In the genomic region with DNA sequence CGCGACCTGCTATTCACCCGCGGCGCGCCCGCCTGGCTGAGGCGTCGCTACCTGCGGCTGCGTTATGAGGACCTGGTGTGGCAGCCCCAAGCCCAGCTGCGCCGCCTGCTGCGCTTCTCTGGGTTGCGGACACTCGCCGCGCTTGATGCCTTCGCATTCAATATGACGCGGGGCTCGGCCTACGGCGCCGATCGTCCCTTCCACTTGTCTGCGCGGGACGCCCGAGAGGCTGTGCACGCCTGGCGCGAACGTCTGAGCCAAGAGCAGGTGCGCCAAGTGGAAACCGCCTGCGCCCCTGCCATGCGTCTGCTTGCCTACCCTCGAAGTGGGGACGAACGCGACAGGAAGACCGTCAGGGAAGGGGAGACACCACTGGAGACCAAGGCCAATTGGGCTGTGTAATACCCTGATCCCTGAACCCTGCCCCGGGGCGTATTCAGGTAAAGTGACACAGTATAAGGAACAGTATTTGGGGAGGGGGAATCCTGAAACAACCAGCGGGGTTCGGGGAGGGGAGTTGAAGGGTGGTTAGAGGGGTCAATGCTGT, we compare ENCODE assay signal across 7 mouse cellular contexts. TPM values are rescaled to one million over a fixed set of nuclear protein-coding genes. Genes with fewer than 3 reads are reported as not detected.
A peak's percentile ranks its signal among the peaks of the same experiment; 100 is the strongest.
DNase-seq lines count a peak whose midpoint lies in the region; ATAC-seq lines count a peak whose summit lies in the region.

No protein-coding gene starts in this region.

- H3K27me3 ChIP-seq in lung, embryonic 16.5 days (ENCODE audit: control insufficient read depth, insufficient read depth, low read depth, low read length), result no peaks in the 10 kb centered on the region; the same call in 1 of the 2 replicates
- H3K27me3 ChIP-seq in heart, embryonic 12.5 days (replicated peaks), result no peaks in the 10 kb centered on the region
- peaks cover 5% of the 10 kb centered on the region; the same call in 1 of the 2 replicates for H3K27me3 ChIP-seq in neural tube, embryonic 12.5 days (replicated peaks)

- no peaks in the 10 kb centered on the region for H3K4me1 ChIP-seq in lung, embryonic 16.5 days (replicated peaks; ENCODE audit: control insufficient read depth, insufficient read depth, low read length)
- H3K4me1 ChIP-seq in heart, embryonic 12.5 days (replicated peaks), result no peaks in the 10 kb centered on the region
- H3K4me1 ChIP-seq in neural tube, embryonic 12.5 days, result no peaks in the 10 kb centered on the region; the same call in 1 of the 2 replicates

- no peak overlapping the region for H3K27ac ChIP-seq in lung, embryonic 16.5 days (ENCODE audit: low read length)
- no peak overlapping the region for H3K27ac ChIP-seq in heart, embryonic 12.5 days (ENCODE audit: poor library complexity, severe bottlenecking)
- no peak overlapping the region for H3K27ac ChIP-seq in neural tube, embryonic 12.5 days

- peak overlapping the region; percentile 69 for H3K4me2 ChIP-seq in lung, embryonic 16.5 days (ENCODE audit: low read depth, low read length)
- peak overlapping the region; percentile 96 for H3K4me2 ChIP-seq in heart, embryonic 12.5 days
- peak overlapping the region; percentile 72 for H3K4me2 ChIP-seq in neural tube, embryonic 12.5 days (replicated peaks)

- no peaks in the 10 kb centered on the region for H3K36me3 ChIP-seq in lung, embryonic 16.5 days (ENCODE audit: control insufficient read depth, insufficient read depth, low read length)
- H3K36me3 ChIP-seq in heart, embryonic 12.5 days, result no peaks in the 10 kb centered on the region
- no peaks in the 10 kb centered on the region for H3K36me3 ChIP-seq in neural tube, embryonic 12.5 days

- DNase-seq in lung, postnatal 10 days, result no peak
- DNase-seq in cerebellum, postnatal 10 days, result peak; percentile 35 to 47
- DNase-seq in kidney, postnatal 14 days, result peak; percentile 5

- ATAC-seq in lung, embryonic 16.5 days (ENCODE audit: low read depth), result no peak
- ATAC-seq in heart, embryonic 12.5 days (ENCODE audit: insufficient number of reproducible peaks, low FRiP score), result no peak
- ATAC-seq in neural tube, embryonic 12.5 days (ENCODE audit: low FRiP score, low read depth), result peak; percentile 41; the same call in 1 of the 2 replicates
- ATAC-seq in monocyte, adult 5-6 weeks (replicated peaks; ENCODE audit: insufficient number of reproducible peaks, low FRiP score, low TSS enrichment, poor library complexity, severe bottlenecking), result no peak

- 15% methylated on average over 32 of the region's 47 CpGs for WGBS in lung, embryonic 16.5 days
- 16% methylated on average over 47 of the region's 47 CpGs for WGBS in heart, embryonic 12.5 days
- 19% methylated on average over 47 of the region's 47 CpGs for WGBS in neural tube, embryonic 12.5 days

- no peaks in the 10 kb centered on the region for H3K9me3 ChIP-seq in lung, embryonic 16.5 days (ENCODE audit: control insufficient read depth, low read length)
- H3K9me3 ChIP-seq in heart, embryonic 12.5 days (replicated peaks), result peaks cover 3% of the 10 kb centered on the region; the same call in 1 of the 2 replicates
- peaks cover 4% of the 10 kb centered on the region; the same call in 1 of the 2 replicates for H3K9me3 ChIP-seq in neural tube, embryonic 12.5 days

- H3K9ac ChIP-seq in lung, embryonic 16.5 days (ENCODE audit: low read length), result peak overlapping the region; percentile 56; the same call in 1 of the 2 replicates
- 0 out of 2 replicates have a peak overlapping the region, but pooled peaks have one; percentile 60 for H3K9ac ChIP-seq in heart, embryonic 12.5 days
- H3K9ac ChIP-seq in neural tube, embryonic 12.5 days, result no peak overlapping the region

- peak overlapping the region; percentile 53 for H3K4me3 ChIP-seq in lung, embryonic 16.5 days (ENCODE audit: low read length)
- peak overlapping the region; percentile 56 for H3K4me3 ChIP-seq in heart, embryonic 12.5 days
- H3K4me3 ChIP-seq in neural tube, embryonic 12.5 days, result peak overlapping the region; percentile 40

RNA-seq across cellular contexts. Expression of a gene that starts 1.5 kb away (rescaled TPM):
- polyA plus RNA-seq in lung, embryonic 16.5 days (2015; fragmentation: Nextera tagmentation; extraction: Ambion mirVana), result 7.3 and 7.4 TPM in 2 replicates
- polyA plus RNA-seq in heart, embryonic 12.5 days (2016; fragmentation: Nextera tagmentation; extraction: Ambion mirVana), result 3.8 and 4.2 TPM in 2 replicates
- 3.0 and 3.4 TPM in 2 replicates for polyA plus RNA-seq in neural tube, embryonic 12.5 days (2016; fragmentation: Nextera tagmentation; extraction: Ambion mirVana)
- 0.39 to 0.57 TPM in 2 of 3 replicates, not detected in the other for total RNA-seq in monocyte, adult 5-6 weeks (2017)
